Mouse (Mus musculus): ENCODE measurements around the gene Mical3.

Gene Mical3

GRCm38 (mm10) chr6:121098511-121099227 lies 32.1 kb downstream of the Mical3 start:
- in situ Hi-C loops (cut with MboI; ENCODE audit: low pct_unique_long_range_greater_than_20kb in 1 of 2, low sequenced_read_pairs in 2 of 2, unreplicated experiment in 1 of 2), result no loop called here

GRCm38 (mm10) chr6:121098109-121098508 lies 32.7 kb downstream of the Mical3 start:
- in situ Hi-C loops (cut with MboI; ENCODE audit: low pct_unique_long_range_greater_than_20kb in 1 of 2, low sequenced_read_pairs in 2 of 2, unreplicated experiment in 1 of 2), result no loop called here

- in situ Hi-C loops (cut with MboI; ENCODE audit: low pct_unique_long_range_greater_than_20kb in 1 of 2, low sequenced_read_pairs in 2 of 2, unreplicated experiment in 1 of 2), result no loop called here
Measured at GRCm38 (mm10) chr6:121096862-121097261, 33.9 kb downstream of the Mical3 start.

GRCm38 (mm10) chr6:121096390-121096789 lies 34.4 kb downstream of the Mical3 start:
- in situ Hi-C loops (cut with MboI; ENCODE audit: low pct_unique_long_range_greater_than_20kb in 1 of 2, low sequenced_read_pairs in 2 of 2, unreplicated experiment in 1 of 2), result no loop called here

- in situ Hi-C loops (cut with MboI; ENCODE audit: low pct_unique_long_range_greater_than_20kb in 1 of 2, low sequenced_read_pairs in 2 of 2, unreplicated experiment in 1 of 2), result no loop called here
Measured at GRCm38 (mm10) chr6:121093662-121094408, 37.0 kb downstream of the Mical3 start.

- in situ Hi-C loops (cut with MboI; ENCODE audit: low pct_unique_long_range_greater_than_20kb in 1 of 2, low sequenced_read_pairs in 2 of 2, unreplicated experiment in 1 of 2), result no loop called here
Measured at GRCm38 (mm10) chr6:121090786-121091185, 40.0 kb downstream of the Mical3 start.

GRCm38 (mm10) chr6:121087586-121088245 lies 43.1 kb downstream of the Mical3 start:
- in situ Hi-C loops (cut with MboI; ENCODE audit: low pct_unique_long_range_greater_than_20kb in 1 of 2, low sequenced_read_pairs in 2 of 2, unreplicated experiment in 1 of 2), result no loop called here

- in situ Hi-C loops (cut with MboI; ENCODE audit: low pct_unique_long_range_greater_than_20kb in 1 of 2, low sequenced_read_pairs in 2 of 2, unreplicated experiment in 1 of 2), result no loop called here
Measured at GRCm38 (mm10) chr6:121087127-121087526, 43.7 kb downstream of the Mical3 start.

GRCm38 (mm10) chr6:121086226-121086625 lies 44.6 kb downstream of the Mical3 start:
- in situ Hi-C loops (cut with MboI; ENCODE audit: low pct_unique_long_range_greater_than_20kb in 1 of 2, low sequenced_read_pairs in 2 of 2, unreplicated experiment in 1 of 2), result no loop called here

- in situ Hi-C loops (cut with MboI; ENCODE audit: low pct_unique_long_range_greater_than_20kb in 1 of 2, low sequenced_read_pairs in 2 of 2, unreplicated experiment in 1 of 2), result no loop called here
Measured at GRCm38 (mm10) chr6:121084050-121084480, 46.7 kb downstream of the Mical3 start.

- in situ Hi-C loops (cut with MboI; ENCODE audit: low pct_unique_long_range_greater_than_20kb in 1 of 2, low sequenced_read_pairs in 2 of 2, unreplicated experiment in 1 of 2), result no loop called here
Measured at GRCm38 (mm10) chr6:121082094-121082473, 48.7 kb downstream of the Mical3 start.

GRCm38 (mm10) chr6:121081288-121082093 lies 49.3 kb downstream of the Mical3 start:
- in situ Hi-C loops (cut with MboI; ENCODE audit: low pct_unique_long_range_greater_than_20kb in 1 of 2, low sequenced_read_pairs in 2 of 2, unreplicated experiment in 1 of 2), result no loop called here

GRCm38 (mm10) chr6:121078175-121078574 lies 52.6 kb downstream of the Mical3 start:
- in situ Hi-C loops (cut with MboI; ENCODE audit: low pct_unique_long_range_greater_than_20kb in 1 of 2, low sequenced_read_pairs in 2 of 2, unreplicated experiment in 1 of 2), result no loop called here

- in situ Hi-C loops (cut with MboI; ENCODE audit: low pct_unique_long_range_greater_than_20kb in 1 of 2, low sequenced_read_pairs in 2 of 2, unreplicated experiment in 1 of 2), result no loop called here
Measured at GRCm38 (mm10) chr6:121076929-121077566, 53.8 kb downstream of the Mical3 start.

- in situ Hi-C loops (cut with MboI; ENCODE audit: low pct_unique_long_range_greater_than_20kb in 1 of 2, low sequenced_read_pairs in 2 of 2, unreplicated experiment in 1 of 2), result no loop called here
Measured at GRCm38 (mm10) chr6:121075763-121076162, 55.0 kb downstream of the Mical3 start.

GRCm38 (mm10) chr6:121073312-121073711 lies 57.5 kb downstream of the Mical3 start:
- in situ Hi-C loops (cut with MboI; ENCODE audit: low pct_unique_long_range_greater_than_20kb in 1 of 2, low sequenced_read_pairs in 2 of 2, unreplicated experiment in 1 of 2), result no loop called here

- in situ Hi-C loops (cut with MboI; ENCODE audit: low pct_unique_long_range_greater_than_20kb in 1 of 2, low sequenced_read_pairs in 2 of 2, unreplicated experiment in 1 of 2), result no loop called here
Measured at GRCm38 (mm10) chr6:121072615-121073014, 58.2 kb downstream of the Mical3 start.

GRCm38 (mm10) chr6:121070584-121071230 lies 60.1 kb downstream of the Mical3 start:
- in situ Hi-C loops (cut with MboI; ENCODE audit: low pct_unique_long_range_greater_than_20kb in 1 of 2, low sequenced_read_pairs in 2 of 2, unreplicated experiment in 1 of 2), result no loop called here
